Mouse (Mus musculus): ENCODE data around the gene Olfr972. TPM values are rescaled to one million over a fixed set of nuclear protein-coding genes. Genes with fewer than 3 reads are reported as not detected.
A peak's percentile ranks its signal among the peaks of the same experiment; 100 is the strongest.
"Not testable (repeated sequence)": the region's sequence is repeated elsewhere in the genome, so short reads cannot be mapped to it uniquely, and the experiment has no call there.

The Olfr972 gene
- not detected in 2 replicates for polyA plus RNA-seq (2014; fragmentation: Nextera tagmentation; extraction: Ambion mirVana)

DNA sequence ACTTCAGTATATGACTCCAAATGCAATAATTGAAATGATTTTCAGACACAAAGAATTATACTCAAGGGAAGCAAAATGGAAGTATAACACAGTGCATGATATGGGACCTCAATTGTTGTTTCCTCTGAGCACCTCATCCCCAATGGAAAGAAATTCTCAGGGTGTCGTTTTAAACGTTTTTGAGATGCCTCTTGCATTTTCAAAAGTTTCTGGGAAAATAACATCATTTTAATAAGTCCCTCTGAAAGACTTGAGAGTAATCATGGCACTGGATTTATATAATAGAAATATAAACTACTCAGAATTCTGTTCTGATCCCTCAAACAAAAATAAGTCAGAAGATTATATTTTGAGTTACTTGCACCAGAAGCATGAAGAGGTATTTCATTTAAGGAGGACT, at the start of gene Olfr972:
Olfr972 (plus strand) TSS at position 301 of the 400 bp plus-strand sequence.
- Histone ChIP-seq H3K9ac (replicated peaks; ENCODE audit: low read depth, low read length) (no peak within 1 kb of the TSS), H3K27ac (ENCODE audit: low read depth, low read length) (no peak within 1 kb of the TSS), H3K36me3 (ENCODE audit: control insufficient read depth, insufficient read depth, low read length) (no peaks in the 10 kb centered on the region), H3K27me3 (ENCODE audit: control insufficient read depth, insufficient read depth, low read length) (no peaks in the 10 kb centered on the region), H3K9me3 (ENCODE audit: control insufficient read depth, low read length) (no peaks in the 10 kb centered on the region), H3K4me3 (ENCODE audit: low read depth, low read length) (no peak within 1 kb of the TSS), H3K4me1 (ENCODE audit: control insufficient read depth, insufficient read depth, low read length) (no peaks in the 10 kb centered on the region), H3K4me2 (ENCODE audit: low read depth, low read length) (no peak within 1 kb of the TSS)
- no peak for ATAC-seq (ENCODE audit: low read depth)
- 69% methylated on average over 2 of the region's 2 CpGs for WGBS

DNA sequence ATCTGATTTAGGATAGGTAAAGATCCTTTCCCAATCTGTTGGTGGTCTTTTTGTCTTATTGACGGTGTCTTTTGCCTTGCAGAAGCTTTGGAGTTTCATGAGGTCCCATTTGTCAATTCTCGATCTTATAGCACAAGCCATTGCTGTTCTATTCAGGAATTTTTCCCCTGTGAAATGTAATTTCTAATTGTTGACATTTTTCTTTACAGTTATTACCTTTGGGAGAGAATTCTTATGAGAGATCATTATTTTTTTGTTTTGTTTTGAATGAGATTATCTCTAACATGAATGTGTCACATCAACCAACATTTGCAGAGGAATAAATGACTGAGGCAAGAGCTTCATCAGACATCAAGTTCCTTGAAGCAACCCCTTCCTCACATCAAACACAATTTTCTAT, 29.6 kb upstream of the Olfr972 start, which contains the start of gene Olfr971:
Olfr971 (plus strand) TSS at position 301 of the 400 bp plus-strand sequence.
- H3K4me1 ChIP-seq (ENCODE audit: control insufficient read depth, insufficient read depth, low read length); H3K9ac ChIP-seq (replicated peaks; ENCODE audit: low read depth, low read length); H3K27ac ChIP-seq (ENCODE audit: low read depth, low read length); H3K4me3 ChIP-seq (ENCODE audit: low read depth, low read length); H3K27me3 ChIP-seq (ENCODE audit: control insufficient read depth, insufficient read depth, low read length); H3K36me3 ChIP-seq (ENCODE audit: control insufficient read depth, insufficient read depth, low read length); H3K4me2 ChIP-seq (ENCODE audit: low read depth, low read length); H3K9me3 ChIP-seq (ENCODE audit: control insufficient read depth, low read length); ATAC-seq (ENCODE audit: low read depth): not testable (repeated sequence)
- WGBS = 100% methylated on average over 1 of the region's 2 CpGs

DNA sequence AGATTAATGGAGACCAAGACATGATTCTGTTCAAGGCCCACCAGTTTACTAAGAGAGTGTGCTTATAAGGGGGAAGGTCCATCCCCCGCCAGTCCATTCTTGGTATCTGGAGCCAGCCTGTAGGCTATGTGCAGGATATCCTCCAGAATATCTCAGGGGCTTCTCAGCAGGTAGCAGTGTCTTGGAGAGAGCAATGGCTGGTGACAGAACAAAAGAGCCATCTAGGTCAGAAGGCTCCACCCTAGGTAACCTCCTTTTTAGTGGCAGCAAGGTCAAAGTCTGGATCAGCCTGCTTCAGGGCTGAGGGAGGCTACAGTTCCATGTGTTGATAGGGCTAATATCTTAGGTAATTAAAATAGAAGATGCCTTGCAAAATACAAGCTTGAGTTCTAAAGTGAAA, 5.8 kb downstream of the Olfr972 start:
- not testable (repeated sequence) for H3K4me1 ChIP-seq (ENCODE audit: control insufficient read depth, insufficient read depth, low read length); H3K9me3 ChIP-seq (ENCODE audit: control insufficient read depth, low read length); ATAC-seq (ENCODE audit: low read depth); H3K9ac ChIP-seq (replicated peaks; ENCODE audit: low read depth, low read length); H3K4me3 ChIP-seq (ENCODE audit: low read depth, low read length); H3K27ac ChIP-seq (ENCODE audit: low read depth, low read length); H3K4me2 ChIP-seq (ENCODE audit: low read depth, low read length); H3K27me3 ChIP-seq (ENCODE audit: control insufficient read depth, insufficient read depth, low read length); H3K36me3 ChIP-seq (ENCODE audit: control insufficient read depth, insufficient read depth, low read length)
- 100% methylated on average over 1 of the region's 1 CpGs for WGBS

DNA sequence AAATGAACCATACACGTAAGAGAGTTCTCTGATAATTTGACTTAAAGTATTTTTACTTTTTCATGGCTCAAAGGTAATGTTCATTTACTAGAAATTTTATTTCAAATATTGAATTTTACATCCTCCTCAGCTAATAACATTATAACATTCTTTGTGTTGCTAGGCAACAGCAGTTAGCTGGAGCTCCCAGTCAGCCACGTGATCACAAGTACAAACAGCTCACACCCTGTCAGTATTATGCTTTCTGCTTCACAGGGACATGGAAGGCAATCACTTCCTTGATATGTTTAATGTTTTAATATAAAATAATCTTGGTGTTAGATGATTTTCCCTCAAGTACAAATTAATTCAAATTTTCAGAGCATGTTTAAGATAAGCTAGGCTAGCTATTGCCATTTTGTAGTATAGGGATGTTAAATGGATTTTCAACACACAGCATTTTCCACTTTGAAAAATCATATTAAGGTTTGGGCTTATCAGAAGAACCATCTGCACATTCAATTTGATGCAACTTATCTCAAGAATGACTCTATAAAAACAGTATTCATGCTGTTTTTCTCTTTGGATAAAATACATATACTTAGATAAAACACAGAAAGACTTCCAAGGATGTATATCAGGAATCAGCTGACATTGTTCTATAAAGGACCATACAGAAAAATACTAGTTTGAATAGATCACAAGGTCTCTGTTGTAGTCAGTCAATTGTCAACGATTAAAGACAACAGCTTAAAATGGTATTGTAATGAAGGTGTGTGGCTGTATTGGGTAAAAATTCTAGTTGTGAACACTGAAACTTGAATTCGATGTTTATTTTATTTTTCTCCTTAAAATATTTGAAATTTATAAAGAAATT, 11.5 kb downstream of the Olfr972 start:
- not testable (repeated sequence) for H3K4me2 ChIP-seq (ENCODE audit: low read depth, low read length); H3K27me3 ChIP-seq (ENCODE audit: control insufficient read depth, insufficient read depth, low read length); H3K9ac ChIP-seq (replicated peaks; ENCODE audit: low read depth, low read length); H3K36me3 ChIP-seq (ENCODE audit: control insufficient read depth, insufficient read depth, low read length); H3K27ac ChIP-seq (ENCODE audit: low read depth, low read length); H3K4me1 ChIP-seq (ENCODE audit: control insufficient read depth, insufficient read depth, low read length); H3K4me3 ChIP-seq (ENCODE audit: low read depth, low read length); H3K9me3 ChIP-seq (ENCODE audit: control insufficient read depth, low read length)
- WGBS = no CpG with 5 or more reads among the region's 4 CpGs
- peak; percentile 82 for ATAC-seq (ENCODE audit: low read depth)

DNA sequence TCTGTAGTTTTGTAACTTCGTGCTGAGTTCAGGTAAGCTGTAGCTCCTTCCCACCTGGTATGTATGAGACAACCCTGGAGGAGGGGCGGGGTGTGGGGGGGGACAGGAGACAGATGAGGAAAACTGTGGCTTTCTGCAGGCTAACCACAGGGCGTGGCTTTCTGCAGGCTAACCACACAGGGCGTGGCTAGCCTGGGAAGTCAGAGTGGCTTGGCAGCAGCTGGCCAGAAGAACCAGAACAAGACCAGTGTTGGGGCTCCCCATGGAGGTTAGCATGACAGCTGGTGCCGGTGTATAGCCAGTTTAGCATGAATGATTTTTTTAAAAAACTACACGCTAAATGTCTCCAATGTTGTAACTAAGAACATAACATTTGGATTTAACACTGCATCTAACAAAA, 38.9 kb downstream of the Olfr972 start:
- no peak overlapping the region for H3K27ac ChIP-seq (ENCODE audit: low read depth, low read length)
- no peak overlapping the region for H3K4me3 ChIP-seq (ENCODE audit: low read depth, low read length)
- no peaks in the 10 kb centered on the region for H3K36me3 ChIP-seq (ENCODE audit: control insufficient read depth, insufficient read depth, low read length)
- no peaks in the 10 kb centered on the region for H3K27me3 ChIP-seq (ENCODE audit: control insufficient read depth, insufficient read depth, low read length)
- 83% methylated on average over 6 of the region's 6 CpGs for WGBS
- no peak for ATAC-seq (ENCODE audit: low read depth)
- H3K9me3 ChIP-seq (ENCODE audit: control insufficient read depth, low read length) = no peaks in the 10 kb centered on the region
- H3K4me1 ChIP-seq (ENCODE audit: control insufficient read depth, insufficient read depth, low read length) = no peaks in the 10 kb centered on the region
- H3K9ac ChIP-seq (replicated peaks; ENCODE audit: low read depth, low read length) = no peak overlapping the region
- H3K4me2 ChIP-seq (ENCODE audit: low read depth, low read length) = no peak overlapping the region

DNA sequence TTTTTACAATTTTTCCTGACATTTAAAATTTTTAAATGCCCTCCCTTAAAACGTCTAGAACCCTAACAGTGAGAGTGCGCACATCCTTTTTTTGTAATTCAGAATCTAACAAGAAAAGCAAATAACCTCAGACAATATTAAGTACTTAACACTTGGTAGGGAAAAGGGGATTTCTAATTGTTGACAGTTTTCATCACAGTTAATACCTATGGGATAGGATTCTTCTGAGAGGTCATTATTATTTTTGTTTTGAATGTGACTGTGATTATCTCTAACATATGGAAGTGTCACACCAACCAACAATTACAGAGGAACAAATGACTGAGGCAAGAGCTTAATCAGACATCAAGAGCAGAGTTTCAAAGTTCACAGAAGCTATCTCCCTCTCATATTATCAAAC, 40.8 kb downstream of the Olfr972 start, which contains the start of gene Olfr229:
Olfr229 (plus strand) TSS at position 301 of the 400 bp plus-strand sequence.
- Histone ChIP-seq H3K27ac (ENCODE audit: low read depth, low read length) (no peak within 1 kb of the TSS), H3K4me2 (ENCODE audit: low read depth, low read length) (no peak within 1 kb of the TSS), H3K4me1 (ENCODE audit: control insufficient read depth, insufficient read depth, low read length) (no peaks in the 10 kb centered on the region), H3K4me3 (ENCODE audit: low read depth, low read length) (no peak within 1 kb of the TSS), H3K36me3 (ENCODE audit: control insufficient read depth, insufficient read depth, low read length) (no peaks in the 10 kb centered on the region), H3K9me3 (ENCODE audit: control insufficient read depth, low read length) (no peaks in the 10 kb centered on the region), H3K9ac (replicated peaks; ENCODE audit: low read depth, low read length) (no peak within 1 kb of the TSS), H3K27me3 (ENCODE audit: control insufficient read depth, insufficient read depth, low read length) (no peaks in the 10 kb centered on the region)
- ATAC-seq (ENCODE audit: low read depth) = no peak
- 77% methylated on average over 2 of the region's 2 CpGs for WGBS

DNA sequence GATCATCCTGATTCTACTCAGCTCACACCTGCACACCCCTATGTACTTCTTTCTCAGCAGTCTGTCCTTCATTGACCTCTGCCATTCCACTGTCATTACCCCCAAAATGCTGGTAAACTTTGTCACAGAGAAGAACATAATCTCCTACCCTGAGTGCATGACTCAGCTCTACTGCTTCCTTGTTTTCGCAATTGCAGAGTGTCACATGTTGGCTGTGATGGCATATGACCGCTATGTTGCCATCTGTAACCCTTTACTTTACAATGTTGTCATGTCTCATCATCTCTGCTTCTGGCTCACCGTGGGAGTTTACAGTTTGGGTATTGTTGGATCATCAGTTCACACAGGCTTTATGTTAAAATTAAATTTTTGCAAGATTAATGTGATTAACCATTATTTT, 43.7 kb downstream of the Olfr972 start:
- H3K36me3 ChIP-seq (ENCODE audit: control insufficient read depth, insufficient read depth, low read length) = no peaks in the 10 kb centered on the region
- H3K4me3 ChIP-seq (ENCODE audit: low read depth, low read length) = no peak overlapping the region
- H3K27ac ChIP-seq (ENCODE audit: low read depth, low read length) = no peak overlapping the region
- no peak for ATAC-seq (ENCODE audit: low read depth)
- no peaks in the 10 kb centered on the region for H3K9me3 ChIP-seq (ENCODE audit: control insufficient read depth, low read length)
- H3K4me1 ChIP-seq (ENCODE audit: control insufficient read depth, insufficient read depth, low read length) = no peaks in the 10 kb centered on the region
- no peak overlapping the region for H3K9ac ChIP-seq (replicated peaks; ENCODE audit: low read depth, low read length)
- no peaks in the 10 kb centered on the region for H3K27me3 ChIP-seq (ENCODE audit: control insufficient read depth, insufficient read depth, low read length)
- no peak overlapping the region for H3K4me2 ChIP-seq (ENCODE audit: low read depth, low read length)
- WGBS = 88% methylated on average over 3 of the region's 3 CpGs

Other genes with a start within 250 kb of the Olfr972 start
- gene Olfr960, start 245.0 kb upstream of the Olfr972 start, polyA plus RNA-seq (2014; fragmentation: Nextera tagmentation; extraction: Ambion mirVana) = not detected in 2 replicates
- not detected in 2 replicates for gene Olfr961, start 221.3 kb upstream of the Olfr972 start, polyA plus RNA-seq (2014; fragmentation: Nextera tagmentation; extraction: Ambion mirVana)
- not detected in 2 replicates for gene Olfr963, start 199.2 kb upstream of the Olfr972 start, polyA plus RNA-seq (2014; fragmentation: Nextera tagmentation; extraction: Ambion mirVana)
- not detected in 2 replicates for gene Olfr149, start 159.3 kb upstream of the Olfr972 start, polyA plus RNA-seq (2014; fragmentation: Nextera tagmentation; extraction: Ambion mirVana)
- gene Olfr965, start 155.1 kb upstream of the Olfr972 start, polyA plus RNA-seq (2014; fragmentation: Nextera tagmentation; extraction: Ambion mirVana) = not detected in 2 replicates
- gene Olfr150, start 135.4 kb upstream of the Olfr972 start, polyA plus RNA-seq (2014; fragmentation: Nextera tagmentation; extraction: Ambion mirVana) = not detected in 2 replicates
- gene Olfr967, start 120.2 kb upstream of the Olfr972 start, polyA plus RNA-seq (2014; fragmentation: Nextera tagmentation; extraction: Ambion mirVana) = not detected in 2 replicates
- gene Olfr968, start 83.2 kb upstream of the Olfr972 start, polyA plus RNA-seq (2014; fragmentation: Nextera tagmentation; extraction: Ambion mirVana) = not detected in 2 replicates
- not detected in 2 replicates for gene Olfr969, start 75.5 kb upstream of the Olfr972 start, polyA plus RNA-seq (2014; fragmentation: Nextera tagmentation; extraction: Ambion mirVana)
- not detected in 2 replicates for gene Olfr970, start 57.6 kb upstream of the Olfr972 start, polyA plus RNA-seq (2014; fragmentation: Nextera tagmentation; extraction: Ambion mirVana)
- gene Olfr971, start 29.5 kb upstream of the Olfr972 start, polyA plus RNA-seq (2014; fragmentation: Nextera tagmentation; extraction: Ambion mirVana) = not detected in 2 replicates
- gene Olfr229, start 40.9 kb downstream of the Olfr972 start, polyA plus RNA-seq (2014; fragmentation: Nextera tagmentation; extraction: Ambion mirVana) = not detected in 2 replicates
- gene Olfr974, start 71.1 kb downstream of the Olfr972 start, polyA plus RNA-seq (2014; fragmentation: Nextera tagmentation; extraction: Ambion mirVana) = not detected in 2 replicates
- 0.09 TPM in 1 of 2 replicates, not detected in the other for gene Olfr975, start 85.6 kb downstream of the Olfr972 start, polyA plus RNA-seq (2014; fragmentation: Nextera tagmentation; extraction: Ambion mirVana)
- not detected in 2 replicates for gene Olfr976, start 94.7 kb downstream of the Olfr972 start, polyA plus RNA-seq (2014; fragmentation: Nextera tagmentation; extraction: Ambion mirVana)
- gene Olfr978, start 125.7 kb downstream of the Olfr972 start, polyA plus RNA-seq (2014; fragmentation: Nextera tagmentation; extraction: Ambion mirVana) = not detected in 2 replicates
- not detected in 2 replicates for gene Olfr979, start 137.0 kb downstream of the Olfr972 start, polyA plus RNA-seq (2014; fragmentation: Nextera tagmentation; extraction: Ambion mirVana)
- gene Olfr980, start 143.2 kb downstream of the Olfr972 start, polyA plus RNA-seq (2014; fragmentation: Nextera tagmentation; extraction: Ambion mirVana) = not detected in 2 replicates
- gene Olfr981, start 155.0 kb downstream of the Olfr972 start, polyA plus RNA-seq (2014; fragmentation: Nextera tagmentation; extraction: Ambion mirVana) = not detected in 2 replicates
- not detected in 2 replicates for gene Olfr982, start 207.4 kb downstream of the Olfr972 start, polyA plus RNA-seq (2014; fragmentation: Nextera tagmentation; extraction: Ambion mirVana)
- gene Olfr983, start 227.2 kb downstream of the Olfr972 start, polyA plus RNA-seq (2014; fragmentation: Nextera tagmentation; extraction: Ambion mirVana) = not detected in 2 replicates
- not detected in 2 replicates for gene Olfr984, start 247.8 kb downstream of the Olfr972 start, polyA plus RNA-seq (2014; fragmentation: Nextera tagmentation; extraction: Ambion mirVana)